Mouse (Mus musculus): ENCODE measurements at regions not wholly inside any gene's neighbourhood (a gene's known extent, or its start where the extent isn't known, plus 50 kb on each side); places are given as distances from the start of the nearest gene placed in this dataset.

GRCm38 (mm10) chr2:128521701-128522443, 69.1 kb upstream of the Spdye4c start:
- H3K9ac ChIP-seq (replicated peaks; ENCODE audit: low read depth, low read length), result no peak overlapping the region
- no peak overlapping the region for H3K27ac ChIP-seq (ENCODE audit: low read depth)
- no peak for TF ChIP-seq CTCF (IDR thresholded peaks at IDR 0.05; ENCODE audit: low read depth)
- TF ChIP-seq EP300 (IDR thresholded peaks at IDR 0.05; ENCODE audit: low read depth), result no peak
- no peak for ATAC-seq (ENCODE audit: insufficient read depth, low read depth)
- DNase-seq (ENCODE audit: low spot score), result no peak
- H3K9me3 ChIP-seq (replicated peaks; ENCODE audit: control insufficient read depth, low read length), result no peaks in the 10 kb centered on the region
- H3K36me3 ChIP-seq (replicated peaks; ENCODE audit: control insufficient read depth, insufficient read depth, low read length), result no peaks in the 10 kb centered on the region
- H3K27me3 ChIP-seq (ENCODE audit: control insufficient read depth, insufficient read depth, low read length), result no peaks in the 10 kb centered on the region
- H3K4me2 ChIP-seq (ENCODE audit: low read depth, low read length), result no peak overlapping the region
- no peak overlapping the region for H3K4me3 ChIP-seq (ENCODE audit: low read depth, low read length)
- H3K4me1 ChIP-seq (ENCODE audit: control insufficient read depth, insufficient read depth), result no peaks in the 10 kb centered on the region
- WGBS, result 68% methylated on average over 4 of the region's 4 CpGs

DNA sequence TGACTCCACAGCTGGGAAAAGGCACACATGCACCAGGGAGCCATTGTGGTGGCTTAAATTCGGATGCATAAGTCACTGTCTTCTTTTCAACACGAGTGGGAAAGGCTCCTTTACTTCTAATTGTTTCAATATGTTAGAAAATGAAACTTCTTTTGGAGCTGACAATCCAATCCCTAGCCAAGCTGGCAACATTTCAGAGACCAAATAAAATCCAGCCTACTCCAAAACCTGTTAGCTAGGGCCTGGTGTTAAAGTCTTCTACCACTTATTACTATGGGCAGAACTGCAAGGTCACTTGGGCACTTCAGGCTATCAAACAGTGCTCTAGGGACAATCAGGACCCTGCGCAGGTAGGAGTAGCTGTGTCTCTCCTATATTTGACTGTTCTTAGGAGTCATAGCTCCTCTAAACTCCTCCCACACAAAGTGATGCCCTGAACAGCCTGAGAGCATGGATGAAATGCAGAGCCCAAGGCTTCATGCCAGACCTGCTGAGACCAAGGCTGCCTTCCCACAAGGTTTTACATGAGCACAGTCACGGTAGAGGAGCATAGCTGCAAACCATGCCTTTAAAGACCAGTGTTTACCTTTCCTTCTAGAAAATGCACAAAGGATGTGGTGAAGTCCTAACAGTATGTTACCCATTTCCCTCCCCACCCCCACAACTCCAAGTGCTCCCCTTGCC, 67.4 kb upstream of the Spdye4c start:
- no peaks in the 10 kb centered on the region for H3K27me3 ChIP-seq (ENCODE audit: control insufficient read depth, insufficient read depth, low read length)
- TF ChIP-seq CTCF (IDR thresholded peaks at IDR 0.05; ENCODE audit: low read depth) (no peak), EP300 (IDR thresholded peaks at IDR 0.05; ENCODE audit: low read depth) (no peak)
- no peak overlapping the region for H3K9ac ChIP-seq (replicated peaks; ENCODE audit: low read depth, low read length)
- 69% methylated on average over 4 of the region's 4 CpGs for WGBS
- DNase-seq (ENCODE audit: low spot score) (no peak), ATAC-seq (ENCODE audit: insufficient read depth, low read depth) (no peak)
- H3K4me2 ChIP-seq (ENCODE audit: low read depth, low read length), result no peak overlapping the region
- H3K27ac ChIP-seq (ENCODE audit: low read depth), result no peak overlapping the region
- H3K4me1 ChIP-seq (ENCODE audit: control insufficient read depth, insufficient read depth), result no peaks in the 10 kb centered on the region
- H3K9me3 ChIP-seq (replicated peaks; ENCODE audit: control insufficient read depth, low read length), result no peaks in the 10 kb centered on the region
- H3K36me3 ChIP-seq (replicated peaks; ENCODE audit: control insufficient read depth, insufficient read depth, low read length), result no peaks in the 10 kb centered on the region
- no peak overlapping the region for H3K4me3 ChIP-seq (ENCODE audit: low read depth, low read length)

DNA sequence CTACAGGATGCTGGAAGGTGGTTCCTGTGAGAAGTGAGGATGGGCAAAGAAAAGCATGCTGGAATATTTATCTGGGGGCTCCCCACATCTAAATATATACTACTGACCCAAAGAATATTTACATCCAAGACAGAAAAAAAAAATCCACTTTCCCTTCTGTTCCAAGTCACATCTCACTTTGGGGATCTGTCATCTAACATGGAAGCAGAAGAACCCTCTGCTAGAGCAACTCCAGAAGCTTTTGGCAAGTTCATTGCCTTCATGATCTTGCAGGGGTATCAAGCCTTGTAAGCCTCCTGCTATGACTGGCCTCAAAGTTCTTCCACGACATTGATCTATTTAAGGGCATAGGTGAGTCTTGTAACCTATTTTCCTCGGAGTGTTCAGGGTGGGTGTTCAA, 64.9 kb upstream of the Spdye4c start:
- no peak for ATAC-seq (ENCODE audit: insufficient read depth, low read depth)
- Histone ChIP-seq H3K9me3 (replicated peaks; ENCODE audit: control insufficient read depth, low read length) (no peaks in the 10 kb centered on the region), H3K4me3 (ENCODE audit: low read depth, low read length) (no peak overlapping the region), H3K27me3 (ENCODE audit: control insufficient read depth, insufficient read depth, low read length) (no peaks in the 10 kb centered on the region), H3K4me1 (ENCODE audit: control insufficient read depth, insufficient read depth) (no peaks in the 10 kb centered on the region), H3K36me3 (replicated peaks; ENCODE audit: control insufficient read depth, insufficient read depth, low read length) (no peaks in the 10 kb centered on the region), H3K27ac (ENCODE audit: low read depth) (no peak overlapping the region), H3K4me2 (ENCODE audit: low read depth, low read length) (no peak overlapping the region), H3K9ac (replicated peaks; ENCODE audit: low read depth, low read length) (no peak overlapping the region)
- WGBS, result 67% methylated on average over 2 of the region's 2 CpGs
- DNase-seq (ENCODE audit: low spot score), result no peak
- TF ChIP-seq CTCF (IDR thresholded peaks at IDR 0.05; ENCODE audit: low read depth), result no peak
- no peak for TF ChIP-seq EP300 (IDR thresholded peaks at IDR 0.05; ENCODE audit: low read depth)

GRCm38 (mm10) chr2:128526883-128527344, 64.1 kb upstream of the Spdye4c start:
- ATAC-seq (ENCODE audit: insufficient read depth, low read depth) (no peak), DNase-seq (ENCODE audit: low spot score) (no peak)
- TF ChIP-seq EP300 (IDR thresholded peaks at IDR 0.05; ENCODE audit: low read depth), result no peak
- no peak for TF ChIP-seq CTCF (IDR thresholded peaks at IDR 0.05; ENCODE audit: low read depth)
- 51% methylated on average over 3 of the region's 3 CpGs for WGBS
- Histone ChIP-seq H3K27ac (ENCODE audit: low read depth) (no peak overlapping the region), H3K9me3 (replicated peaks; ENCODE audit: control insufficient read depth, low read length) (no peaks in the 10 kb centered on the region), H3K4me1 (ENCODE audit: control insufficient read depth, insufficient read depth) (no peaks in the 10 kb centered on the region), H3K4me3 (ENCODE audit: low read depth, low read length) (no peak overlapping the region), H3K4me2 (ENCODE audit: low read depth, low read length) (no peak overlapping the region), H3K36me3 (replicated peaks; ENCODE audit: control insufficient read depth, insufficient read depth, low read length) (no peaks in the 10 kb centered on the region), H3K9ac (replicated peaks; ENCODE audit: low read depth, low read length) (no peak overlapping the region), H3K27me3 (ENCODE audit: control insufficient read depth, insufficient read depth, low read length) (no peaks in the 10 kb centered on the region)

DNA sequence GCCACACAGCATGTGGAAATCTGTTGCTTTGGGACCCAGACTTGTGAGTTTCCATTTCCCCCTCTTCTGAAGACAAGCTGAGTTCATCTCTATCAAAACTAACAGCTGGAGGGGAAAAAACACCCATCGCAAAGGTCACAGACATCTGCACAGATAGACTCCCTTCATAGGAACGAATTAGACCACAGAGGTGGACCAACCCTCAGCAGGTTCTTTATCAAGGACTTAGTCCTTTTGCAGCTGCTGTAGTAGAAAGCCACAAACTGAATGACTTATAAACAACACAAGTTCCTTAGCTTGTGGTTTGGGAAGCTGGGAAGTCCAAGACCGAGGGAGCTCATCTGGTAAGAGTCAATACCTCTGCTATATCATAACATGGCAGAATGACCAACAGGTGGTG, 54.7 kb upstream of the Spdye4c start:
- Histone ChIP-seq H3K9ac (replicated peaks; ENCODE audit: low read depth, low read length) (no peak overlapping the region), H3K4me2 (ENCODE audit: low read depth, low read length) (no peak overlapping the region), H3K27ac (ENCODE audit: low read depth) (no peak overlapping the region), H3K4me1 (ENCODE audit: control insufficient read depth, insufficient read depth) (no peaks in the 10 kb centered on the region), H3K9me3 (replicated peaks; ENCODE audit: control insufficient read depth, low read length) (no peaks in the 10 kb centered on the region), H3K4me3 (ENCODE audit: low read depth, low read length) (no peak overlapping the region), H3K27me3 (ENCODE audit: control insufficient read depth, insufficient read depth, low read length) (no peaks in the 10 kb centered on the region), H3K36me3 (replicated peaks; ENCODE audit: control insufficient read depth, insufficient read depth, low read length) (no peaks in the 10 kb centered on the region)
- 80% methylated on average over 3 of the region's 3 CpGs for WGBS
- DNase-seq (ENCODE audit: low spot score) (no peak), ATAC-seq (ENCODE audit: insufficient read depth, low read depth) (no peak)
- TF ChIP-seq EP300 (IDR thresholded peaks at IDR 0.05; ENCODE audit: low read depth), result no peak
- no peak for TF ChIP-seq CTCF (IDR thresholded peaks at IDR 0.05; ENCODE audit: low read depth)
